In the genomic region with DNA sequence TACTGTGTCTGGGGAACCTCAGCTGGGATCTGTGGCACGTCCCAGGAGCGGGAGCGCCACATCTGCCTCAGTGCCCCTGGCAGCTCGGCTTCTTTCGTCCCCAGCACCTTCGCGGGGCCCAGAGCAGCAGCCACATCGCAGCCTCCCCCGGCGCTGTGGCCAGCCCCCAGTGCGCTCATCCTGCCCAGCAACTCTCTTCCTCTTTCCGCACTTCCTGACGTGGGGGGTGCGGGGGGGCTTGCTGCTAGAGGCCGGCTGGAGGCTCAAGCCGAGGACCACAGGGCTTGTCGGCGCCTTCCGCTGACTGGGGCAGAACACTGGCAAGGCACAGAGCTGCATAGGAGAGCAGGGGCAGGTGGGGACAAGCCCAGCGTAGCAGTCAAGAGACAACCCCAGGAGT, we compare ENCODE assay signal across 8 mouse cellular contexts. TPM values are rescaled to one million over a fixed set of nuclear protein-coding genes. Genes with fewer than 3 reads are reported as not detected.
DNase-seq lines count a peak whose midpoint lies in the region; ATAC-seq and TF ChIP-seq lines count a peak whose summit lies in the region.

No protein-coding gene starts in this region.

- H3K27ac ChIP-seq in CH12.LX (ENCODE audit: insufficient read depth, low read depth), result peak overlapping the region; percentile 23; the same call in 1 of the 2 replicates
- peak overlapping the region; percentile 63 for H3K27ac ChIP-seq in intestine, embryonic 16.5 days (ENCODE audit: low read length)
- H3K27ac ChIP-seq in liver, embryonic 16.5 days (ENCODE audit: low read length), result peak overlapping the region; percentile 61
- H3K27ac ChIP-seq in neural tube, embryonic 11.5 days (ENCODE audit: low read depth, low read length), result no peak overlapping the region

- DNase-seq in CH12.LX (ENCODE audit: extremely low read depth) (no peak), G1E (ENCODE audit: low spot score) (no peak)
- DNase-seq in heart, adult 11 months, result peak; percentile 99
- no peak for DNase-seq in neural tube, embryonic 11.5 days (ENCODE audit: low spot score)
- no peak for DNase-seq in cerebellum, postnatal 14 days

- H3K4me2 ChIP-seq in CH12.LX (ENCODE audit: insufficient read depth, low read depth, poor library complexity, severe bottlenecking), result peak overlapping the region; percentile 83
- H3K4me2 ChIP-seq in intestine, embryonic 16.5 days (ENCODE audit: low read depth, low read length), result peak overlapping the region; percentile 43
- peak overlapping the region; percentile 36 for H3K4me2 ChIP-seq in liver, embryonic 16.5 days (ENCODE audit: low read depth, low read length)
- H3K4me2 ChIP-seq in neural tube, embryonic 11.5 days (ENCODE audit: low read depth), result no peak overlapping the region

- in situ Hi-C loops in CH12.LX (cut with MboI; ENCODE audit: low pct_ligation_motif_present, low pct_unique_long_range_greater_than_20kb, low sequenced_read_pairs), result no loop called here

- no peak for ATAC-seq in G1E (ENCODE audit: extremely low read depth, insufficient number of reproducible peaks, low FRiP score, poor library complexity, severe bottlenecking)
- no peak for ATAC-seq in intestine, embryonic 16.5 days
- ATAC-seq in liver, embryonic 16.5 days (ENCODE audit: low read depth), result no peak
- no peak for ATAC-seq in neural tube, embryonic 11.5 days (ENCODE audit: insufficient read depth, low FRiP score, low TSS enrichment)
- no peak for ATAC-seq in inflammation-experienced regulatory T-cells, adult 6 months

- H3K4me1 ChIP-seq in CH12.LX (ENCODE audit: control insufficient read depth in 1 of 2, insufficient read depth in 2 of 2) (peaks cover 13 to 44% of the 10 kb centered on the region in 2 experiments), G1E (ENCODE audit: insufficient read depth, low read depth, low read length) (peaks cover 47% of the 10 kb centered on the region)
- H3K4me1 ChIP-seq in intestine, embryonic 16.5 days (ENCODE audit: control insufficient read depth, insufficient read depth, low read length), result peaks cover 35% of the 10 kb centered on the region
- H3K4me1 ChIP-seq in liver, embryonic 16.5 days (ENCODE audit: control insufficient read depth, low read depth, low read length), result peaks cover 27% of the 10 kb centered on the region
- peaks cover 12% of the 10 kb centered on the region for H3K4me1 ChIP-seq in neural tube, embryonic 11.5 days (ENCODE audit: control insufficient read depth, insufficient read depth, low read length)

- H3K36me3 ChIP-seq in CH12.LX (replicated peaks in 1 of 2; ENCODE audit: control insufficient read depth in 1 of 2, insufficient read depth in 1 of 2, low read length in 1 of 2) (peaks cover 0 to 10% of the 10 kb centered on the region in 2 experiments), G1E (replicated peaks) (peaks cover 14% of the 10 kb centered on the region)
- no peaks in the 10 kb centered on the region for H3K36me3 ChIP-seq in intestine, embryonic 16.5 days (ENCODE audit: control insufficient read depth, insufficient read depth, low read length)
- H3K36me3 ChIP-seq in liver, embryonic 16.5 days (ENCODE audit: control insufficient read depth, insufficient read depth), result no peaks in the 10 kb centered on the region
- no peaks in the 10 kb centered on the region for H3K36me3 ChIP-seq in neural tube, embryonic 11.5 days (ENCODE audit: control insufficient read depth, insufficient read depth, low read length)

- peaks cover 23% of the 10 kb centered on the region for H3K79me2 ChIP-seq in CH12.LX (replicated peaks; ENCODE audit: control insufficient read depth, extremely low read depth, insufficient read depth, poor library complexity, severe bottlenecking)

- H3K4me3 ChIP-seq in CH12.LX (replicated peaks in 1 of 3; ENCODE audit: low read depth in 2 of 3, low read length in 2 of 3, poor library complexity in 1 of 3) (peak overlapping the region; percentile 70 to 91 (median 79)), G1E (ENCODE audit: low read depth, low read length) (peak overlapping the region; percentile 49; the same call in 1 of the 2 replicates)
- H3K4me3 ChIP-seq in intestine, embryonic 16.5 days (ENCODE audit: low read length), result peak overlapping the region; percentile 91
- H3K4me3 ChIP-seq in liver, embryonic 16.5 days (ENCODE audit: low read depth, low read length), result peak overlapping the region; percentile 86
- no peak overlapping the region for H3K4me3 ChIP-seq in neural tube, embryonic 11.5 days (ENCODE audit: low read depth, low read length)

- WGBS in intestine, embryonic 16.5 days, result 18% methylated on average over 20 of the region's 20 CpGs
- WGBS in liver, embryonic 16.5 days (ENCODE audit: insufficient replicate concordance), result 8% methylated on average over 20 of the region's 20 CpGs
- 18% methylated on average over 20 of the region's 20 CpGs for WGBS in neural tube, embryonic 11.5 days

- no peak for TF ChIP-seq CTCF in CH12.LX (conservative IDR thresholded peaks at IDR 0.05 in 1 of 2, IDR thresholded peaks at IDR 0.05 in 1 of 2; ENCODE audit: low read depth in 2 of 2, low read length in 2 of 2)
- no peak for TF ChIP-seq CTCF in G1E (IDR thresholded peaks at IDR 0.05; ENCODE audit: low read depth, low read length)

- no peak; the same call in 1 of the 2 replicates for TF ChIP-seq EP300 in CH12.LX (IDR thresholded peaks at IDR 0.05; ENCODE audit: low read length)

- H3K9me3 ChIP-seq in CH12.LX (replicated peaks; ENCODE audit: low read length) (no peaks in the 10 kb centered on the region), G1E (replicated peaks) (no peaks in the 10 kb centered on the region)
- H3K9me3 ChIP-seq in intestine, embryonic 16.5 days (ENCODE audit: control insufficient read depth, low read length), result no peaks in the 10 kb centered on the region
- H3K9me3 ChIP-seq in liver, embryonic 16.5 days (replicated peaks; ENCODE audit: control insufficient read depth, low read length), result no peaks in the 10 kb centered on the region
- no peaks in the 10 kb centered on the region for H3K9me3 ChIP-seq in neural tube, embryonic 11.5 days (ENCODE audit: control insufficient read depth, low read length)

- TF ChIP-seq POLR2A in CH12.LX (IDR thresholded peaks at IDR 0.05; ENCODE audit: low read depth, low read length), result peak; percentile 66; the same call in 1 of the 2 replicates

- TF ChIP-seq RAD21 in CH12.LX (IDR thresholded peaks at IDR 0.05; ENCODE audit: low read depth, low read length), result no peak

- dilution Hi-C loops in CH12.LX (cut with MboI; ENCODE audit: extremely low pct_ligation_motif_present, extremely low pct_unique_long_range_greater_than_20kb, low sequenced_read_pairs), result no loop called here

- peak overlapping the region; percentile 71 for H3K9ac ChIP-seq in CH12.LX (ENCODE audit: insufficient read depth, low read depth)
- H3K9ac ChIP-seq in intestine, embryonic 16.5 days (ENCODE audit: low read depth, low read length), result peak overlapping the region; percentile 41
- H3K9ac ChIP-seq in liver, embryonic 16.5 days (ENCODE audit: low read depth, low read length), result peak overlapping the region; percentile 10
- peak overlapping the region; percentile 3; the same call in 1 of the 2 replicates for H3K9ac ChIP-seq in neural tube, embryonic 11.5 days (ENCODE audit: low read length)

- peaks cover 18% of the 10 kb centered on the region for H3K27me3 ChIP-seq in CH12.LX (replicated peaks)
- H3K27me3 ChIP-seq in G1E (ENCODE audit: insufficient read depth, low read length), result peaks cover 42% of the 10 kb centered on the region
- no peaks in the 10 kb centered on the region for H3K27me3 ChIP-seq in intestine, embryonic 16.5 days (replicated peaks; ENCODE audit: control insufficient read depth, insufficient read depth, low read length)
- H3K27me3 ChIP-seq in liver, embryonic 16.5 days (ENCODE audit: control insufficient read depth, insufficient read depth, low read depth, low read length), result peaks cover 21% of the 10 kb centered on the region
- 0 out of 2 replicates have a peak, but pooled peaks cover 1% of the 10 kb centered on the region for H3K27me3 ChIP-seq in neural tube, embryonic 11.5 days (ENCODE audit: control insufficient read depth, insufficient read depth, low read length)

RNA-seq across cellular contexts. Expression of a gene that starts 10.2 kb away (rescaled TPM):
- total RNA-seq in CH12.LX (2012; rRNA removed) (50.3 and 50.4 TPM in 2 replicates), CH12.LX (2014; rRNA removed) (32.3 and 38.6 TPM in 2 replicates), G1E (2014; fragmentation: Nextera tagmentation) (290 and 308 TPM in 2 replicates), G1E (2017) (115 and 146 TPM in 2 replicates)
- polyA plus RNA-seq in CH12.LX (2012; ENCODE audit: insufficient read length, low read depth) (53.9 and 60.2 TPM in 2 replicates), G1E (2012) (403 and 416 TPM in 2 replicates)
- 46.4 and 66.7 TPM in 2 replicates for polyA plus RNA-seq in intestine, embryonic 16.5 days (2015; fragmentation: Nextera tagmentation; extraction: Ambion mirVana)
- 20.2 and 24.1 TPM in 2 replicates for polyA plus RNA-seq in liver, embryonic 16.5 days (2015; fragmentation: Nextera tagmentation; extraction: Ambion mirVana)
- 34.6 and 37.7 TPM in 2 replicates for polyA plus RNA-seq in neural tube, embryonic 11.5 days (2014; fragmentation: Nextera tagmentation; extraction: Ambion mirVana)
- 100 to 1,000 TPM in 2 of 3 experiments, 10 to 100 TPM in 1; 89.4 to 181 (median 130) TPM for polyA plus RNA-seq in inflammation-experienced regulatory T-cells, adult 6 months (2017; shearing (Covaris generic))

RNA-seq across cellular contexts. Expression of a gene that starts 19.9 kb away (rescaled TPM):
- 0.25 TPM in 2 replicates for total RNA-seq in CH12.LX (2012; rRNA removed)
- not detected in 2 replicates for total RNA-seq in CH12.LX (2014; rRNA removed)
- 3.8 TPM in 2 replicates for polyA plus RNA-seq in CH12.LX (2012; ENCODE audit: insufficient read length, low read depth)
- not detected in 2 replicates for total RNA-seq in G1E (2014; fragmentation: Nextera tagmentation)
- 1.6 and 1.8 TPM in 2 replicates for total RNA-seq in G1E (2017)
- 0.07 and 0.10 TPM in 2 replicates for polyA plus RNA-seq in G1E (2012)
- 0.28 and 0.55 TPM in 2 replicates for polyA plus RNA-seq in intestine, embryonic 16.5 days (2015; fragmentation: Nextera tagmentation; extraction: Ambion mirVana)
- polyA plus RNA-seq in liver, embryonic 16.5 days (2015; fragmentation: Nextera tagmentation; extraction: Ambion mirVana), result 0.68 and 1.0 TPM in 2 replicates
- polyA plus RNA-seq in neural tube, embryonic 11.5 days (2014; fragmentation: Nextera tagmentation; extraction: Ambion mirVana), result 0.37 and 0.58 TPM in 2 replicates
- 1 to 10 TPM in 1 of 3 experiments, under 1 TPM in 2; 0.78 to 1.8 (median 0.83) TPM for polyA plus RNA-seq in inflammation-experienced regulatory T-cells, adult 6 months (2017; shearing (Covaris generic))

RNA-seq across cellular contexts. Expression of a gene that starts 33.3 kb away (rescaled TPM):
- total RNA-seq in CH12.LX (2012; rRNA removed), result 0.25 and 0.38 TPM in 2 replicates
- total RNA-seq in CH12.LX (2014; rRNA removed), result 0.34 TPM in 1 of 2 replicates, not detected in the other
- polyA plus RNA-seq in CH12.LX (2012; ENCODE audit: insufficient read length, low read depth), result 2.4 and 3.1 TPM in 2 replicates
- 4.5 and 4.9 TPM in 2 replicates for total RNA-seq in G1E (2014; fragmentation: Nextera tagmentation)
- 0.76 and 0.81 TPM in 2 replicates for total RNA-seq in G1E (2017)
- polyA plus RNA-seq in G1E (2012), result 5.5 and 5.8 TPM in 2 replicates
- 370 and 437 TPM in 2 replicates for polyA plus RNA-seq in intestine, embryonic 16.5 days (2015; fragmentation: Nextera tagmentation; extraction: Ambion mirVana)
- 12.6 and 15.2 TPM in 2 replicates for polyA plus RNA-seq in liver, embryonic 16.5 days (2015; fragmentation: Nextera tagmentation; extraction: Ambion mirVana)
- polyA plus RNA-seq in neural tube, embryonic 11.5 days (2014; fragmentation: Nextera tagmentation; extraction: Ambion mirVana), result 1,127 and 1,214 TPM in 2 replicates
- 1 to 10 TPM; 1.5 to 2.2 (median 1.5) TPM for polyA plus RNA-seq in inflammation-experienced regulatory T-cells, adult 6 months (2017; shearing (Covaris generic))

RNA-seq across cellular contexts. Expression of a gene that starts 38.4 kb away (rescaled TPM):
- total RNA-seq in CH12.LX (2012; rRNA removed) (13.9 and 15.1 TPM in 2 replicates), CH12.LX (2014; rRNA removed) (9.2 and 10.0 TPM in 2 replicates), G1E (2014; fragmentation: Nextera tagmentation) (0.60 TPM in 1 of 2 replicates, not detected in the other), G1E (2017) (0.11 and 0.23 TPM in 2 replicates)
- polyA plus RNA-seq in CH12.LX (2012; ENCODE audit: insufficient read length, low read depth) (10.4 and 14.4 TPM in 2 replicates), G1E (2012) (0.04 TPM in 1 of 2 replicates, not detected in the other)
- polyA plus RNA-seq in intestine, embryonic 16.5 days (2015; fragmentation: Nextera tagmentation; extraction: Ambion mirVana), result 0.23 and 0.33 TPM in 2 replicates
- 0.06 TPM in 1 of 2 replicates, not detected in the other for polyA plus RNA-seq in liver, embryonic 16.5 days (2015; fragmentation: Nextera tagmentation; extraction: Ambion mirVana)
- polyA plus RNA-seq in neural tube, embryonic 11.5 days (2014; fragmentation: Nextera tagmentation; extraction: Ambion mirVana), result 0.45 and 0.53 TPM in 2 replicates
- polyA plus RNA-seq in inflammation-experienced regulatory T-cells, adult 6 months (2017; shearing (Covaris generic)), result 1 to 10 TPM in 1 of 3 experiments, under 1 TPM in 1, not detected in 1; 0.23 to 1.9 TPM

RNA-seq across cellular contexts. Expression of a gene that starts 58.9 kb away (rescaled TPM):
- 0.29 and 0.59 TPM in 2 replicates for total RNA-seq in CH12.LX (2012; rRNA removed)
- 0.08 and 0.27 TPM in 2 replicates for total RNA-seq in CH12.LX (2014; rRNA removed)
- 1.5 and 2.0 TPM in 2 replicates for polyA plus RNA-seq in CH12.LX (2012; ENCODE audit: insufficient read length, low read depth)
- total RNA-seq in G1E (2014; fragmentation: Nextera tagmentation), result 2.5 and 2.8 TPM in 2 replicates
- 1.4 and 1.5 TPM in 2 replicates for total RNA-seq in G1E (2017)
- 1.1 and 1.4 TPM in 2 replicates for polyA plus RNA-seq in G1E (2012)
- 16.6 and 17.6 TPM in 2 replicates for polyA plus RNA-seq in intestine, embryonic 16.5 days (2015; fragmentation: Nextera tagmentation; extraction: Ambion mirVana)
- polyA plus RNA-seq in liver, embryonic 16.5 days (2015; fragmentation: Nextera tagmentation; extraction: Ambion mirVana), result 0.72 and 1.3 TPM in 2 replicates
- polyA plus RNA-seq in neural tube, embryonic 11.5 days (2014; fragmentation: Nextera tagmentation; extraction: Ambion mirVana), result 1.6 and 2.0 TPM in 2 replicates
- 1 to 10 TPM in 2 of 3 experiments, under 1 TPM in 1; 0.92 to 1.7 (median 1.1) TPM for polyA plus RNA-seq in inflammation-experienced regulatory T-cells, adult 6 months (2017; shearing (Covaris generic))

Comparison
In these comparisons a context has a peak if more than half of its experiments do, and no peak if none do; other contexts are left out.
1. H3K9ac ChIP-seq: peak in every context shown above with its lines; median percentile 71 in CH12.LX; 41 in intestine, embryonic 16.5 days; 10 in liver, embryonic 16.5 days; 3 in neural tube, embryonic 11.5 days.
2. RNA of a gene that starts 33.3 kb away (polyA plus RNA-seq): 1,127 to 1,214 TPM in neural tube, embryonic 11.5 days and 370 to 437 TPM in intestine, embryonic 16.5 days; 12.6 to 15.2 TPM in liver, embryonic 16.5 days, 5.5 to 5.8 TPM in G1E, 2.4 to 3.1 TPM in CH12.LX and 1.5 to 2.2 TPM in inflammation-experienced regulatory T-cells, adult 6 months; every median in the first group is over 10 times any median in the second.